Mouse (Mus musculus) megakaryocyte progenitor cell, adult 5-6 weeks (primary cell): ENCODE results near the gene Cemip. TPM values are rescaled to one million over a fixed set of nuclear protein-coding genes. Genes with fewer than 3 reads are reported as not detected.

ENCODE experiments used
- ATAC-seq: replicated peaks from 2 replicates; pipeline ENCODE4 v1.8.0; 2016; ENCODE audit warnings: mild to moderate bottlenecking, moderate TSS enrichment, inconsistent platforms; ENCODE audit not compliant: poor library complexity
- total RNA-seq, 2 experiments: library from RNA; stranded (forward) in 1 of 2; stranded (reverse) in 1 of 2; fragments of 157-497, 149-512 nt in 1 of 2; fragments of 200-1000 nt in 1 of 2; gene quantifications; 2 replicates each; pipeline versions ENCODE4 v1.2.3 to v1.2.4; 2015 to 2017

Gene Cemip
- total RNA-seq, 2 experiments from 2014 or later, result not detected

DNA sequence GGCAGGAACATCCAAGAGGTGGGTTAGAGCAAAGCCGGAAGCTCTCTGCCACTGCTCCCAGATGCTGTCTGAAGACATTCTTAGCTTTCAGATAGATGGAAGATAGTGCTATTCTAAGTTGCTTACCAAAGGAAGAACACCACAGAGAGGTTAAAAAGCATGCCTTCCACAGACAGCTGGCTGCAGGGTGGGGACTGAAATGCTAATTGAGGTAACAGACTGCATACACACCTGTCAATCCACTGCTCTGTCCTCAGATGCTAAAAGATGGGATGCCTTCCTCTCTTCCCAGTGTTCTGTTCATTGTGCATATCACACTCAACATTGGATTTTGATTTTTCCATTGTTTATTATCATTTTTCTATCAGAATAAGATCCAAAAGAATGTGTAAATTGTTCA, 11.8 kb upstream of the Cemip start:
- ATAC-seq, result no peak

DNA sequence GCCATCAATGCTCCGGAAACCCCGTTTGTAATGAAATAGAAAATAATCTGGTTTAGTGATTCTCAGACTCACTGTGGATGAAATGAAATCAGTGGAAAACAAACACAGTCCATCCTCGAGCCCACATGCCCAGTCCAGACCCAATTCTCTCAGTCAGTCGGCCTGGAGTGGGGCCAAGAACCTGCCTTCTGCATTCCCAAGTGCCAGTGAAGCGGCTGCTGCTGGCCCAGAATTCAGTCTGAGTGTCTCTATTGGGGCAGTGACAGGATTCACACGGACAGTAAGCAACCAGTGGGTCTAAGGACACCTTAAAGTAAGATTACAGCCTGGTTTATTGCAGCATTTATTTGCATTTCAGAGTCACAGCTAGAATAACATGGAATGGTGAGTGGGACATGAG, 10.2 kb upstream of the Cemip start:
- no peak for ATAC-seq

DNA sequence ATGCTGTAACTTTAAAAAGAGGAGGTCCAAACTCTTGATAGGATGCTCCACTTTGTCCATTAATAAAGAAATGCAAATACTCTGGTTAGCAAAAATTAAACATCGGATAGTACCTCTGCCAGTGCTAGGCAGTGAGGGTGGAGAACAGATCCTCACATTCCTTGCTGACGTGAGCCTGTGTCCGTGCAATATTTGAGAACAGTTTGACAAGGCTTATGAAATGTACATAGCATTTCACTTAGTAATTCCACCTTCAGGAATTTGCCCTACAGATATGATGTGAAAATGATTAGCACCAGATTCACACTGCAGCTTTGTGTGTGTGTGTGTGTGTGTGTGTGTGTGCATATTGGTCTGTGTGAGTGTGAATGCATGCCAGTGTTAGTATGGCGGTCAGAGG, 4.5 kb upstream of the Cemip start:
- no peak for ATAC-seq

DNA sequence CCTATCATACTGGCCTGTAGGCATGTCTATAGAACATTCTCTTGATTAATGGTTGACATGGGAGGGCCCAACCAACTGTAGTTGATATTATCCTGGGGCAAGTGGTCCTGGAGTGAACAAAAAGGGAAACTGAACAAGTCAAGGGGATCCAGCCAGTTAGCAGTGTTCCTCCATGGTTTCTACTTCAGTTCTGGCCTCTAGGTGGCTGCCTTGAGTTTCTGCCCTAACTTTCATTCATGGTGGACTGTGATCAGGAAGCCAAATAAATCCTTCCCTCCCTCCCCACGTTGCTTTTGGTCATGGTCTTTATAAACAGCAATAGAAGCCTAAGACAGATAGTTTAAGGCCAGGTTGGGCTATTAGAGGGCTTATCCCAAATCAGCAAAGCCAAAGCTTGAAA, 3.5 kb upstream of the Cemip start:
- peak; percentile 63 for ATAC-seq

DNA sequence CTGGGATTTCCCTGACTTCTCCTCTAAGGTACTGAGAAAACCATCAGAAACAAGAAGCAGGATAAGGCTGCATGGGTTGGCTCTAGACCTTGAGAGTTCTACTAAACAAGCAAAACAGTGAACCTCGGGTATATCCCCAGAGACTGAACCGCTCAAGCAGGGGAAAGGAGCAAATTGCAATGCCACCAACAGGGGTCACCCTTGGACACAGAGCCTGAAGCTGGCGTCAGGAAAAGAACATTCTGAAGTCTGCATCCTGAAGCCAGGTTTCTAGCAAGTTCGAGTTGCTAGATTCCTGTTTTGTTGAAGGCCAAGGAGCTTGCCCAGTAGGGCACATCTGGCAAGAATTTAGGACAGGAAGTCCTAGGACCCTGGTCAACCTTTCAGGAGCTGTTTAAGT, 2.7 kb upstream of the Cemip start:
- peak; percentile 72 for ATAC-seq

DNA sequence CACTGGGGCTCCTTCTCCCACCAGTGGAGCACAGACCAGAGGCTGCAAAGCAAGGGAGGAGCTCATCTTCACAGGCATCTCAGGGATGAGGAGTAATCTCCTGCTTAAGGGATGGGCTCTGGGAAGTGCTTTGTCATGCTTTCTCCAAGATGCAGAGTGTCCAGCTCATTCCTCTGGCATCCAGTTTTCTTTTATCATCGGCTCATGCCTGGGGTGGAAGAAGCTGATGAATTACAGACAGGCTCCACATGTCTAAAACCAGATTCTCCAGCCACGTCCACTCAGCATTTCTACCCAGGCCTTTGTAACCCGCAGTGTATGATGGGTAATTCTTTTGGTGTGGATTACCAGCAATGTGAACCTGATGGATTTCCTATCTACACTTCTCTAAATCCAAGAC, 1.9 kb upstream of the Cemip start:
- ATAC-seq, result no peak

DNA sequence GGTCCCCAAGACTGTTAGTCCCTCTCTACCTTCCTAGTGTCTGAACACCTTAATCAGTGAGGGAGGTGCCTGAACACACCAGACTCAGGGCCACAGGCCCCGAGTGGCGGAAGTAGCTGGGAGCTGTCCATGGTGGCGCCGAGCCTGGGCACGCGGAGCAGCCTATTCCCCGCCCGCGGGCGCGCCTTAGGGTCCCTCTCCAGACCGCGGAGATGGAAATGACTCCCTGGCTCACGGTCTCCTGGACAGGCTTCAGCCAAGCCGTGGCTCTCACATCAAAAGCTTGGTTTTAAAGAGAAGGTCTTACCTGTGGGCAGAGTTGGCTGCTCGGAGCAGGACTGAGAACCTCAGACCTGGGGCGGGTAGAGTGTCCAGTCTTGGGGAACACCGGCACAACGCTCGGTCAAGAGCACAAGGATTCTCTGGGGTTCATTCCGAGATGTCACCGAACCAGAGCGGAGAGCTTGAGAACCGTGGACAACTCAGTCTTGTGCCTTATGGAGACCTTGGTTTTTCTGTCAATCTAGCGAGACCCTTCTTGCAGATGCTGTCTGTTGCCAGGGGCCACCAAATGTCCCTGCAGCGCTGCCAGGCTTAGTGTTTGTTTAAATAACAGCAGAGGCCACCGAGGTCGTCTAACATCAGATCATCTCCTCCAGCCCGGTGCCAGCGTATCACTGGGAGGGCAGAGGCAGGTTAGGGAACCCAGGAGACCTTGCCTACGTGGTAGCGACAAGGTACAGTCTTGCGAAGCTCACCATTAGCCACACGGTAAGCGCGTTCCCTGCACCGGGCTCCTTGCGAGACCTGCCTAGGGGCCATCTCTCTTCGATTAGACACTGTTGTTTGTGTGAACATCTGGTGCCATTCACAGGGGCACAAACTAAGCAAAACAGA, 1.0 kb downstream of the Cemip start:
- peak; percentile 56 for ATAC-seq

DNA sequence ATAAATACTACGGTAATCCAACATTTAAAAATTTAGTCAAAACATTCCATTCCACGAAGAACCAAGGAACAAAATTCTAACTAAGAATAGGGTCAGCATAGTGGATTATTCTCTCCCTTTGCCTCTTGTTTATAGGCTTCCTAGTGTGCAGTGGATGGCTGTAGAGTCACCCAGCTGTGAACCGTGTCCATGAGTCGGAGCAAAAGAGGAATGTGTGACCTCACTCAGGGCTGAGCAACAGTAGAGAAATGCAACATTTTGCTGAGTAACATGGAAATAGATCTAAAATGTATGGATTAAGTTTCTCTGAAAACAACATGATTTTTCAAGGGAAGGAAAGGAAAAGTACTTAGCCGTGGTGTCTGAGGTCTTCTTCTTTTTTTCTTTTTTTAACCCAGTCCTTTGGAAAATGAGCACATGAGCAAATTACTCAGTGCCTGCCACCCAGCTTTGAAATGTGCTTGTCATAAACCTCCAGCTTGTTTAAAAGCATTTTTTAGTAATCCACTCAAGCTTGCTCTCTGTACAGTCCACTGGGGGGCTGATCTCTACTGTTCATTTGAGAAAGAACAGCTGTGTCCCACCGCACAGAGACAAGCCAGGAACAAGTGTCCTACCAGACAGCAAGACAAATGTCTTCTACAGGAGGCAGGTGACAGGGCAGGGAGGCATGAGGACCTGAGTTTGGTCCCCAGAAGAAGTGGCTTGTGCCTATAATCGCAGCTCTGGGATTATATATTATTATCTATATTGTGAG, 8.9 kb downstream of the Cemip start:
- no peak for ATAC-seq

DNA sequence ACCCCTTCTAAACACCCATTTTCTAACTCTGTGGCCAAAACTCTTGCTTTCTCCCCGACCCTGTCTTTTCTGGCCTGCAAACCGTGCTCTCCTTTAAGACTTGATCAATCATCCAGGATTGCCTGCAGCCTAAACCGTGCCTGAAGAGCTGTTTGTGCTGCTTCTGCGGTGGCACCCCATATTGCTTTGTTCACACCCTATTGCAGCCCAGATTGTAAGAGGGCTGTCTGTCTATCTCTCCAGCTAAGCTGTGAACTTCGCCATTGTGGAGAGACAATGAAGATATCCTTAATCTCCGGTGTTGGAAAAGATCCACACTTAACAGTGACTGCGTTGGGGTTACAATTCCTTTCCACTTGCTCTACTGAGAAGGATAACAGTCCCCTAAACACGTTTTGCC, 12.0 kb downstream of the Cemip start:
- no peak for ATAC-seq

DNA sequence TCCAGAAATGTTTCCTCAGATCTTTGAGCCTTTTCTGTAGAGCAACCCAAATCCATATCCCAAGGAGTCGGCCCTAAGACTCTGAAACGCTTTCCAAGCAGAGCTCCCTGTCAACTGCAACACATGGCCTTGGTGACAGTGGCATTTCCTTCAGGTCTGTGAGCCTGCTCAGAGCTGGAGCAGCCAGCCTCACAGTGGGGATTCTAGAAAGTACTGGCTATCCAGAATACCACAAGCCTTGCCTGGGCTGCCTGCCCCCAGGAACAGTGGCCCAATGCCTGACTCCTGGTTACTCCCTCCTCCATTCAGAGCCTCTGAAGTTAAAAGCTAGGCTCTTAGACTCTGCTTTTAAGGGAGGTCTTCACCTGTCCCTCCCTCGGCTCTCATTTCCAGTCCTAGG, 12.4 kb downstream of the Cemip start:
- ATAC-seq, result no peak

DNA sequence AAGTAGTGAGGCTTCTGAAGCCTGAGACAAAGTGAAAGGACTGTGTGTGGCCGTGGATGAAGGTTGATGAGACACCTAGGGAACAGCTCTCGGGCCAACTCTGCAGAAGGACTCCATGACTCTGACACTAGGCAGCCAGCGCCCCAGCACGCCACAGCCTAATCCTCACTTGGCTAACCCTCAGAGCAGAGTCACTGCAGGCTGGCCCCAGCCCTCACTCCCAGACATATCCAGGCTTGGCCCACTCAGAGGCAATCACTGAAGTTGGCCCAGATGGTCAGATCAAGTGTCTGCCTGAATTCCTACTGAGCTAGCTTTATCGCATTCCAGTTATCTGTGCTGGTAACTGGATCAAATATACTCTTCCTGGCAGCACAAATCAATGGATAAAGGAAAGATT, 17.4 kb downstream of the Cemip start:
- no peak for ATAC-seq

DNA sequence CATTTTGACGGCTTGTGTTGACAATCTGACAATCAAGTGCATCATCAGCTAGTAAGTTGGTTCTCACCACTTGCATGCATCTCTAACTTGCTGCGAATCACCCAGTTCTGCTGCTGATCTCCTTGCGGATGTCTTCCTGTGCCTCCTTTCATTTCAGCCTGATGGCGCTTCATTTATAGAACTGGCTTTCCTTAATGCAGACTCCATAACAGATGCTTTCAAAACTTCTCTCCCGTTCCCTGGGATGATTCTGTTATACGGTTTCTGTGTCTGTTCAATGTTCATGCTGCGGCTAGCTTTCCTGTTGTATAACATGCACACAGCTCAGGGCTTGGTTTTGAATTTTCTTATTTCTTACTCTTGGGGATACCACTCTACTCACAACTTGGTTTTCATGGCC, 26.5 kb downstream of the Cemip start:
- ATAC-seq, result no peak

DNA sequence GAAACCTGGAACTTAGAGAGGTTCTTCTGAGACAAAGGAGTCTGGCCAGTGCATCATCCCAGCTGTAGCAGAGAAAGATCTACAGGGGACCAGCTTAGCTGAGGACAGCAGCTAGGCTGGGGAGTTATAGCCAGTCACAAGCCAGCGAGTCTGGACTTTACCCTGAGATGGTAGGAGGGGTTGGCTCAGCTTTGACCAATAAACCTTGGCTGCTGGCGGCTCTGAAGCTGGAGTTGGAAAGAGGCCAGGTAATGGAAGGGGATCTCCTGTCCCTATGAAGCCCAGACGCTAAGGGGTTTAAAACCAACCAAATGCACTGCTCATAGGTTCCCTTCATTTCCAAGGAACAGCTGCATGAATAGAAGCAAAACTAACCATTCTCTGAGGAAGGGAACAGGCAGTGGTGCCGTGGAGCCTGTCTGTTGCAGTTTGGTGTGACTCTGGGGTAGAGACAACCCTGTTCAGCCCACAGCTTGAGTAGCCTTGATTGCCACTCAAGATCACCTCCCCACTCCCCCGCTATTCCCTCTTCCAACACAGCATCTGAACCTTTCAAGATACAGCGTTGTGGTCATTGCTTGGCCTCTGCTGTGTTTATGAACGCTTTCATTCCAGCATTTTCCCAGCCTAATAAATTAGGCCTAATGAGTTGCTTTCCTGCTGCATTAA, 30.2 kb downstream of the Cemip start:
- ATAC-seq, result no peak

DNA sequence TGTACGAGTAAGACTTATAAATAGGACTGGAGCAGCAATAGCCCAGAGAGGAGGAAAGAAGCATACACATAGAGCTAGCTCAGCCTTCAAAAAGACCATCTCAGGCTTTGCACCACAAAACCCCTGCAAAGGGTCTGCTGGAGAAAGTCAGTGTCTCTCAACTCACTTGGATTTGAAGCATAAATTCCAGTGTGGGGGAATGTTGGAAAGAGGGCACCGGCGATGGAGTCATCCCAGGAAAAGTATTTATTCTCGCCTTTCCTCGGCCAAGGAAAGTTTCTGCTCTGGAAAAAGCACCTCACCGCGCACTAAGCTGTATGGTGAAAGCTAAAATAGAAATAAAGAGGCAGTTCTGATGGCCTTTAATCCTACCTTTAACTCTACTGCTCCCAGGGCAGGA, 32.4 kb downstream of the Cemip start:
- ATAC-seq, result no peak

DNA sequence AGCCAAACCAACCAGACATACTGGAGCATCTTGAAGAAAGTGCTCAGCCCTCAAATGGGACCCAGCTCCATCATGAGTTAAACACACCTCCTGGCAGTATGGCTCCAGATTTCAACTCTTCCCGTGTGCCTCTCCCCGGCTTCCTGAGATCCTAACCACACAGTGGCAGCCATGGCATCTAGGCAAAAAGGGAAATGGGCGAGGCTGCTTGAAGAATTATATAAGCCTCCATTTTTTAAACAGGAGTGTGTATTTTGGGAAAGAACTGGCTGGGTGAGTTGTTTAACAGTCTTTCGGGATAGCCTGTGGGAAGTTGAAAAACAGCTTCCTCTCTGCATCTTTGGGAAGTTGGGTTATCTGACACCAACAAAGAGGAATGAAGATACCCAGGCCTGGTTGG, 34.9 kb downstream of the Cemip start:
- no peak for ATAC-seq

DNA sequence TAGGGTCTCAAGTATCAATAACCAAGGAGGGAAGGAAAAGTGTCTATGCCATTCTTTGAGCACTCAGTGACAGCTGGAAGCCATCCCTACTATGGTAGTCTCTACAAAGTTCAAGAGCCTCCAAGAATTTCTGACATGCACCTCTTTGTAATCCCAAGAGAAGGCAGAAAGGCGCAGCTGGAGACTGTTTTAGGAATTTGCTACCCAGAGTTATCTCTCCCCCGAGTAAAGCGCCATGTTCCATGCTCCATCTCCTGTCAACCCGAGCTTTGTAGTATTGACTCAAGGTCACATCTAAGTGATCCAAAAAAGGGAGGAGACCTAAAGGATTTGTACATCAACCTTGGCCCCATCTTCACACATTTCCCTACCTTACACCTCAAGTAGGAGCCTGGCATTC, 40.8 kb downstream of the Cemip start:
- ATAC-seq, result no peak

DNA sequence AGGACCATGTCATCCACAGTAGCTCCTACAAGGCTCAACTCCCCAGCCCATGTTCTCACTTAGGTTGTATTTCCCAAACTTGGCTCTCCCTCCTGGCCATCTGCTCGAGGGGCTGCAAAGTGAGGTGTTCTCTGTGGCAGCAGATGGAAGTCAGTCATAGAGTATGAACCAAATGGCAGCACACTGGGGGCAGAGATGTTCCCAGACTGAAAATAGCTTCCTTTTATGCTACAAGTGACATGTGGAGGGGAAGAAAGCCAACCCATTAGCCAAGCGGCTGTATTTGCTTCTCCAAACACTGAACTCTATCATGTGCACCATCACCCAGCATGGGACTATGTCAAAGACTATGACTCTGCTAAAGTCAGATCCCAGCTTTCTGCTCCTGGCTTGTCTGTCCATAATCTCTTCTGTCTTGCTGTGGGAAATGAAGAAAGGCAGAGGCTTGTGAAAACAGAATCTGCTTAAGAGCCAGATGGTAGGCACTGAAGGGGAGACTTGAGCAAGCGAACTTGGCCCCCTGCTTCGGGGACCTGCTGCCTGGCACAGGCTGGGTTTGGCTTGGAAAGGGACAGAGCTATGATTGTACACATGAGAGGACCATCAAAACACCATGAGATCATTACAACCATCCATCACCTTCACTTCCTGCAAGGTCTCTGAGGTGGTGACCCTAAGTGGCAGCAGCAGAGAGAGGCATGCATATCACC, 41.6 kb downstream of the Cemip start:
- no peak for ATAC-seq

DNA sequence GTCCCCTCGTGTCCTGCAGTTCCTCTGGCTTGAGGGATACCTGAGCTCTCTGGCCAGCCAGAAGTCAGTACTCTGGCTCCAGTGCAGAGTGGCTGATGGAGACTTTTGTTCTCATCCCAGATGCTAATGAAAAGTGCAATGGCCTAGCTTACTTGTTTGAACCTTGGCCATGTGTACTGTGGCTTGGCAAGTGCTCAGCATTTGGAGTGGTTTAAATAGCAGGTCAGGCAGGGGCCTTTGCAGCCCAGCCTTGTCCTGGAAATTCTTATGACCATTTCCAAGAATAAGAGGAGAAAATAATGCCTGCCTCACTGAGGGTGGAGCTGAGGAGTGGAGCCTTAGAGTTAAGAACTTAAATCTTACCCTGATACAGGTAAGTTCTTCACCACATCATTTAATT, 43.6 kb downstream of the Cemip start:
- no peak for ATAC-seq

DNA sequence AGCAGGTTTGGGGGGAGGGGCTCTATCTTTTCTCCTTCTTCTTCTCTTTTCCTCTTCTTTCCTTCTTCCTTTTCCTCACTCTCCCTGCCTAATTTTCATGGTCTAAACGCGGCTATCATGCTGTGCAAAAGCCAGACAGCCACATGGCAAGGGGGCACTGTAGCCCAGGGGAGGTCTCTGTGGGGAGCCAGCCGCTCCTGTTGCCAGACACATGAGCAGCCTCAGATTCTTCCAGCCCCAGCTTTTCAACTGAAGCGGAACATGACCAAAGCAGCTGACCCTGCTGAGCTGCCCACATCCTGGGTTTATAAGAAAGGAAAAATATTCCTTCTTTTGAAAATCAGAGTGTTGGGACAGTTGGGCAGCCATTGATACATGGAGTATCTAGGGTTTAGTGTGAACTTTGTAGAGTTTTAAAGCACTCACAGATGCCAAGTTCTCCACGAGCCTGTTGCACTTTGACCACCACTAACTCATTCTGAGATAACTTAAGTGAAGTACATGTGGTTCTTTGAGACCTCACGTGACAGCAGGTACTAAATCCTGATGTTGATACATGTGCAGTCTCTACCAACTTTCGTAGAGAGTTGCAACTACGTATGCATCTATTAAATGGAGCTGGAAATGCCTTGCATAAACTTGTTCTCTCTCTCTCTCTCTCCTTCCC, 46.3 kb downstream of the Cemip start:
- ATAC-seq, result no peak

DNA sequence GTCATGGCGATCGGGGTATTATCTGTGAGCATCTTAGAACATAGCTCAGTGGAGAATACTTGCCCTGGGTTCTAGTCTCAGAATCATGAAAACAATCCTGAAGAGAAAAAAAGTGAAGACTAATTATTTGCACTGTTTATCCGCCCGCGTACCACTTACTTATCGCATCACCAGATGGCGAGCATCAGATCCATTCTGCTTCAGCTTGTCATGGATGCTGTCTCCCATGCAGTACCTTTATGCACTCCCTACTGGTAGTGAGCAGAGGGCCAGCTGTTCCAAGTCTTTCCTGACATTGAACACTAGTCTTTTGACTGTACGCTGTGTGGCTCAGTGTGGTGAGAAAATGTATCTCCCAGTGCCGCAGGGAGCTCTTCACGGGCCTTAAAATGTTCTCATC, 47.7 kb downstream of the Cemip start:
- no peak for ATAC-seq

DNA sequence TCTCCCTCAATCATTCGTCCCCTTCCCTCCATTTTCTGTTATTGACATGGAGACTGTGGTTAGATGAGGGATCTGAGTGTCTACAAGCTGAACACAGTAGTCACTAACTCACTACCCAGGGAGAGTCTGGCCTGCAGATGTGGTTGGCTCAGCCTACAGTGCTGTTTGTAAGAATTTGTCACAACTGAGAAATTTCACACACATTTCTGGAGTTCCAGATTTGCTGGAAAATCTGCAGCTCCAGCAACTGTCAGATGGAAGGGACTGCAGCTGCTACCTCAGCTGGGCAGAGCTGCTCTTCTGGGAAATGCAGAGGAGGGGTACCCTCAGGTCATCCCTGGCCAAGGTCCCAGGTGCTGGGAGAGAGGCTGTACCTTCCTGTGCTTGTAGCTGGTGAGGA, 53.5 kb downstream of the Cemip start:
- no peak for ATAC-seq
